Mouse (Mus musculus) right cerebral cortex, postnatal 25 days (tissue): ENCODE results near the gene Wnt16.

Experiments
- DNase-seq: peaks from one replicate; pipeline ENCODE4 v3.0.0; 2022

The Wnt16 gene

GRCm38 (mm10) chr6:22326289-22326688 lies 38.3 kb downstream of the Wnt16 start:
- no peak for DNase-seq

DNA sequence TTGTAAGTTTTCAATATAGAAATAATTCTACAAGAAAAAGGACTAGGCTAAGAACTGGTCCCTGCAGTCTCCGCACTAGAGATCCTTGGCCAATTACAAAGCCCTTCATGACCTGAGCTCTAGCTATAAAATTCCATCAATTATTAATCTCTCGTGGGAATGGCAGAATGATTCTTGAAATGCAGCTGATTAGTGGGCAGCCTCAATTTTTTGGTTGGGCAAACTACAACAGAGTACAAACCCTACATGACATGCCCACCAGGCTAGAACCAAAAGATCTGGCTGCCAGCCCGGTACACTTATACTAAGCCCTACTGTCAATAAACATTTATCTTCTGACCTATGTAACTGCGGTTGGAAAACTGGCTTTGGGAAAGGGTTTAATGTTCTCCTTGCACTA lies 39.1 kb downstream of the Wnt16 start:
- no peak for DNase-seq

DNA sequence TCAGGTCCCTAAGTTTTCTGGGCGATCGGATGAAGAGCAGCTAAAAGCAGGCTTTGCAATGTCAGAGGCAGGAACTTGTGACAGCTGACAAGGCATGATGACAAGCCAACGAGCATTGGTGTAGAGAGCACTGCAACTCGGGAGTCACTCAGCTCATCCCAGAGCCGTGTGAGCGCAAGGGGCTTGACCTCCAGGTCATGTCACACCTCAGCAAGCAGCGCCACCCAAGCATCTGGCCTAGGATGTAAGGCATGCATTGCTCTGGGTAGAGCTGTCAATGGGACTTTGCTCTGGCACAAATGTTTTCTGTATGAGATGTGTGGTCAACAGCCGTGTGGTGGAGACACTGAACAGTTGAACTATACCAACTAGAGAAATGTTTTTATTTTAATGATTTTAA lies 39.9 kb downstream of the Wnt16 start:
- DNase-seq = no peak

- no peak for DNase-seq
Observed at GRCm38 (mm10) chr6:22330169-22330960, 42.3 kb downstream of the Wnt16 start.

- DNase-seq = no peak
Observed at GRCm38 (mm10) chr6:22332548-22332947, 44.5 kb downstream of the Wnt16 start.

GRCm38 (mm10) chr6:22339763-22340542 lies 51.9 kb downstream of the Wnt16 start:
- no peak for DNase-seq

GRCm38 (mm10) chr6:22340779-22341178 lies 52.8 kb downstream of the Wnt16 start:
- DNase-seq = no peak

DNA sequence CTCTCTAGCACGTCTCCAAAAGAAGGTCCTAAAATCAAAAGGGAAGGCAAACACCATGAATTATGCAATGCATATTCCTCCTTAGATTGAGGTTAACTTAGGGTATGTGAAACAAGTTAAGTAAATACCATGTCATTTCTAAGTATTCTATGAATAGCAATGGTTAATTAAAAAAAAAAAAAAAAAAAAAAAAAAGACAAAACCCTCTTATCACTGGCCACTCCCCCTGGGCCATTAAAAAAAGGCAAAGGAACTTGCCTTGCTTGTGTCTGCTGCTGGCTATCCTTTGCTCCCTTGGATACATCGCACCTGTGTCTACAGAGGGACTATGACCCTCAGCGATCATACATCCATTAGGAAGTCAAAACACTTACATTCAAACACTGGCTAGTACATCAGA lies 55.3 kb downstream of the Wnt16 start:
- DNase-seq = no peak

- DNase-seq = no peak
Observed at GRCm38 (mm10) chr6:22343706-22344105, 55.7 kb downstream of the Wnt16 start.

DNA sequence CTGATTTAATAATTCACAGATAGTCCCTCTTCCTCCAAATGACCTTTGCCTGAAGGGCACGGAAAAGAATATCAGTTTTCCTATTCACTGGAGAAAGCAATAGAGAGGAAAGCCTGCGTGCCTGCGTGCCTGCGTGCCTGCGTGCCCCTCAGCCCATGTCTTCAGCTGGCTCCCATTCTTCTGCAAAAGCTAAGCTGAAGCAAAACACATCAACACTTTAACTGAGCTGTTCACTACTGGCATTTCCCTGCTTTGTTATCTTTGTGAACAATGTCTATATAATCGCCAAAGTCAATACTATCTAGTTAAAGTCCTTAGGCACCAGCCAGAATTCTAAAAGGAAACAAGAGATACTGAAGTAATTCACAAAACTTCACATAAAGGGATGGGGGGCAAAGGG lies 56.4 kb downstream of the Wnt16 start:
- no peak for DNase-seq

GRCm38 (mm10) chr6:22347132-22347902 lies 59.3 kb downstream of the Wnt16 start:
- no peak for DNase-seq
